Mouse (Mus musculus) heart, postnatal 0 days (tissue): ENCODE measurements at regions not wholly inside any gene's neighbourhood (a gene's known extent, or its start where the extent isn't known, plus 50 kb on each side); places are given as distances from the start of the nearest gene placed in this dataset.

Experiments used
- CTCF ChIP-seq: IDR thresholded peaks from 2 replicates; pipeline ENCODE4 v1.5.1; 2016; ENCODE audit warnings: antibody characterized with exemption, control low read depth, low read depth
- EP300 ChIP-seq: IDR thresholded peaks from 2 replicates; pipeline ENCODE4 v1.6.1; 2016; ENCODE audit warnings: antibody characterized with exemption, low read depth

GRCm38 (mm10) chr7:137575491-137575890 lies 138.1 kb downstream of the Glrx3 start:
- TF ChIP-seq CTCF: no peak
- TF ChIP-seq EP300: no peak
